In the genomic region with DNA sequence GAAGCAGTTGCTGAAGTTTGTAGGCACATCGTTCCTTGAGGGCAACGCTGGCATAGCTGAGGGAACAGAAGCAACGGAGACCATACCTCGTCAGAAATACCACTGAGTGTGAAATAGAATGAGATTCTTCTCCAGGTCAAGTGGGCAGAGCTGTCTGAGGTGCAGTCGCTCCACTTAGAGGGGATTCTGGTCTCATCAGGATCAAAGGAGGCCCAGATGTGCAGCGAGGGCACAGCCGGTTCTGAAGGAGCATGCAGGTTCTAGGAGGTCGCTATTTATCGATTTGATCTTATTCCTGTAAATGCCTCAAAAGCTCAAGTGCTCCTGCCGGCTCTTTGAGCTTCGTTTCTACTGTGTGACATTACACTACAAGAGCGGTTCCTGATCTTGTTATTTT, we compare ENCODE assay signal across 21 mouse cellular contexts.
DNase-seq lines count a peak whose midpoint lies in the region; ATAC-seq and TF ChIP-seq lines count a peak whose summit lies in the region.
"Had no signal": no experiment of that assay in that cellular context is flagged by ENCODE, and none has a peak within 500 bp of the region (broad histone marks: within the 10 kb centered on the region; RNA-seq: fewer than 3 reads in every experiment).

No protein-coding gene starts in this region.

- WGBS in heart, embryonic 12.5 days: 34% methylated on average over 12 of the region's 12 CpGs
- 29% methylated on average over 12 of the region's 12 CpGs for WGBS in kidney, postnatal 0 days
- 16% methylated on average over 12 of the region's 12 CpGs for WGBS in limb, embryonic 13.5 days

- H3K9me3 ChIP-seq in heart, embryonic 12.5 days (replicated peaks): no peaks in the 10 kb centered on the region
- H3K9me3 ChIP-seq in kidney, postnatal 0 days (replicated peaks; ENCODE audit: low read length): no peaks in the 10 kb centered on the region
- no peaks in the 10 kb centered on the region for H3K9me3 ChIP-seq in limb, embryonic 13.5 days
- H3K9me3 ChIP-seq: embryonic facial prominence, embryonic 13.5 days; hindbrain, embryonic 12.5 days had no signal

- TF ChIP-seq CTCF in kidney, postnatal 0 days (IDR thresholded peaks at IDR 0.05; ENCODE audit: low read depth): no peak

- H3K4me1 ChIP-seq in heart, embryonic 12.5 days (replicated peaks): peaks cover 63% of the 10 kb centered on the region
- H3K4me1 ChIP-seq in kidney, postnatal 0 days (replicated peaks; ENCODE audit: insufficient read depth, low read length): peaks cover 10% of the 10 kb centered on the region; the same call in 1 of the 2 replicates
- peaks cover 28% of the 10 kb centered on the region for H3K4me1 ChIP-seq in limb, embryonic 13.5 days

- peak; percentile 19 for DNase-seq in embryo, embryonic 11 days
- DNase-seq in embryo, embryonic 10 days (ENCODE audit: low spot score): no peak
- DNase-seq in heart, adult 9 months (ENCODE audit: low spot score in 2 of 2): no peak
- no peak for DNase-seq in kidney, postnatal 0 days (ENCODE audit: low spot score)
- DNase-seq in kidney, adult 9 months: no peak
- no peak for DNase-seq in B cell, adult 2 months
- DNase-seq: cerebellum, adult 9-11 months; gastrocnemius, postnatal 25 days; liver, postnatal 0 days; lung, postnatal 10 days; right cerebral cortex, postnatal 25 days; thymus, adult 2 months had no signal

- H3K36me3 ChIP-seq in heart, embryonic 12.5 days: no peaks in the 10 kb centered on the region
- H3K36me3 ChIP-seq in kidney, postnatal 0 days (ENCODE audit: insufficient read depth, low read length): no peaks in the 10 kb centered on the region
- no peaks in the 10 kb centered on the region for H3K36me3 ChIP-seq in limb, embryonic 13.5 days
- H3K36me3 ChIP-seq: embryonic facial prominence, embryonic 13.5 days; hindbrain, embryonic 12.5 days had no signal

- ATAC-seq in heart, embryonic 12.5 days (ENCODE audit: insufficient number of reproducible peaks, low FRiP score): no peak
- no peak for ATAC-seq in kidney, postnatal 0 days (replicated peaks; ENCODE audit: low FRiP score, low read depth)
- no peak for ATAC-seq in limb, embryonic 13.5 days (ENCODE audit: low FRiP score, low read depth)
- ATAC-seq: CD4-positive, CD25-positive, alpha-beta regulatory T cell, adult 4 months; intestine, postnatal 0 days; liver, postnatal 0 days had no signal

- peak overlapping the region; percentile 4 for H3K4me2 ChIP-seq in heart, embryonic 12.5 days
- H3K4me2 ChIP-seq in kidney, postnatal 0 days (ENCODE audit: low read length): peak overlapping the region; percentile 21; the same call in 1 of the 2 replicates
- peak overlapping the region; percentile 12 for H3K4me2 ChIP-seq in limb, embryonic 13.5 days (replicated peaks)
- H3K4me2 ChIP-seq: embryonic facial prominence, embryonic 13.5 days; heart, embryonic 11.5 days; hindbrain, embryonic 12.5 days had no signal

- no peaks in the 10 kb centered on the region for H3K27me3 ChIP-seq in heart, embryonic 12.5 days (replicated peaks)
- no peaks in the 10 kb centered on the region for H3K27me3 ChIP-seq in kidney, postnatal 0 days (ENCODE audit: insufficient read depth, low read length)
- peaks cover 5% of the 10 kb centered on the region; the same call in 1 of the 2 replicates for H3K27me3 ChIP-seq in limb, embryonic 13.5 days
- H3K27me3 ChIP-seq: embryonic facial prominence, embryonic 13.5 days; hindbrain, embryonic 12.5 days; Patski had no signal

- H3K9ac ChIP-seq in heart, embryonic 12.5 days: no peak overlapping the region
- H3K9ac ChIP-seq in kidney, postnatal 0 days (ENCODE audit: low read depth, low read length): no peak overlapping the region
- no peak overlapping the region for H3K9ac ChIP-seq in limb, embryonic 13.5 days
- H3K9ac ChIP-seq: embryonic facial prominence, embryonic 13.5 days; hindbrain, embryonic 12.5 days; liver, postnatal 0 days had no signal

- H3K4me3 ChIP-seq in heart, embryonic 12.5 days: no peak overlapping the region
- no peak overlapping the region for H3K4me3 ChIP-seq in kidney, postnatal 0 days (replicated peaks; ENCODE audit: low read depth, low read length)
- H3K4me3 ChIP-seq in limb, embryonic 13.5 days: no peak overlapping the region
- H3K4me3 ChIP-seq: embryonic facial prominence, embryonic 13.5 days; hindbrain, embryonic 12.5 days; myocyte had no signal

- peak overlapping the region; percentile 18; the same call in 1 of the 2 replicates for H3K27ac ChIP-seq in heart, embryonic 12.5 days (ENCODE audit: poor library complexity, severe bottlenecking)
- H3K27ac ChIP-seq in kidney, postnatal 0 days: no peak overlapping the region
- H3K27ac ChIP-seq in limb, embryonic 13.5 days: no peak overlapping the region
- H3K27ac ChIP-seq: embryonic facial prominence, embryonic 13.5 days had no signal
